Mouse (Mus musculus): ENCODE measurements around the gene Padi4. TPM values are rescaled to one million over a fixed set of nuclear protein-coding genes. Genes with fewer than 3 reads are reported as not detected.

Gene Padi4
- polyA plus RNA-seq, 1 experiment = 6.3 TPM

GRCm38 (mm10) chr4:140812191-140812590 lies 38.2 kb upstream of the Padi4 start:
- TF ChIP-seq CTCF (IDR thresholded peaks at IDR 0.05; ENCODE audit: low read depth, low read length) (no peak), POLR2A (IDR thresholded peaks at IDR 0.05; ENCODE audit: borderline replicate concordance, low read depth, low read length) (no peak)
- H3K4me3 ChIP-seq (ENCODE audit: insufficient read depth, low read length) = no peak overlapping the region
- H3K27ac ChIP-seq (ENCODE audit: insufficient read depth, low read depth, low read length) = no peak overlapping the region
- H3K4me1 ChIP-seq (ENCODE audit: control insufficient read depth, insufficient read depth, low read length) = no peaks in the 10 kb centered on the region

DNA sequence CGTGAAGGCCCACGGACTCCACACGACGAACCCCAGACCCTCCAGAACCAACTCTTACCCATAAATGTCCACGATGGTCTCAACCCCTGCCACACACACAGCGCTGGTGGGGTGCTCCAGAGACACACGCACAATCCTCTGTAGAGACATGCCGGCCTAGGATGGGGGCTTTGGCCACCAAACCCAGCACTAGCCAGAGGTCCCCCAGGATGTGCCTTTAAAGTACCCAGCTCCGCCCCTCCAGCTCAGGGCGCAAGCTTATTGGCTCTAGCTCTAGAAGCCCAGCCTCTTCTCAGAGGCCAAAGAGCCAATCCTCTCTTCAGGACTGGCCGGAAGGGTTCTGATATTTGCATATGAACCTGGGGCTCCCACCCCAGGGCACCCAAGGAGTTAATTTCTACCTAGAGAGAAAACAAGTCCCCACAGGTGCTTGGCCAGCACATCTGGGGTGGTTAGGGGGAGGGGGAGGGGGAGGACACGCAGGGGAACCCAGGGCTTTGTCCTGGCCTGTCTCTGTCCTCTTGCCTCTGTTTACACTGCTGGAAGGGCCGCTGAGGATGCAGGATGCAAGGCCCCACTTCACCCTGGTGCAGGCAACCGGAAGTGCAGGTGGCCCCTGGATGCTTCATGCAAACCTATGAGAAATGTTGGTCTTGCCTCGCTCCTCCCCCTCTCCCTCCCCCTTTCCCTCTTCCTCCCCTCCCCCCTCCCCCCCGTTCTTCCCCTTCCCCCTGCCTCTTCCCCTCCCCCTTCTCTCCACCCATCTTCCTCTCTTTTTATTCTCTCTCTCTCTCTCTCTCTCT lies 36.6 kb upstream of the Padi4 start, which contains the start of gene Padi3:
Gene Padi3, minus strand, starts transcription at position 191 of the 803 bp plus-strand sequence.
- TF ChIP-seq CTCF (IDR thresholded peaks at IDR 0.05; ENCODE audit: low read depth, low read length) = no peak
- no peak for TF ChIP-seq POLR2A (IDR thresholded peaks at IDR 0.05; ENCODE audit: borderline replicate concordance, low read depth, low read length)
- no peak within 1 kb of the TSS for H3K4me3 ChIP-seq (ENCODE audit: insufficient read depth, low read length)
- H3K4me1 ChIP-seq (ENCODE audit: control insufficient read depth, insufficient read depth, low read length) = no peaks in the 10 kb centered on the region
- no peak within 1 kb of the TSS for H3K27ac ChIP-seq (ENCODE audit: insufficient read depth, low read depth, low read length)

DNA sequence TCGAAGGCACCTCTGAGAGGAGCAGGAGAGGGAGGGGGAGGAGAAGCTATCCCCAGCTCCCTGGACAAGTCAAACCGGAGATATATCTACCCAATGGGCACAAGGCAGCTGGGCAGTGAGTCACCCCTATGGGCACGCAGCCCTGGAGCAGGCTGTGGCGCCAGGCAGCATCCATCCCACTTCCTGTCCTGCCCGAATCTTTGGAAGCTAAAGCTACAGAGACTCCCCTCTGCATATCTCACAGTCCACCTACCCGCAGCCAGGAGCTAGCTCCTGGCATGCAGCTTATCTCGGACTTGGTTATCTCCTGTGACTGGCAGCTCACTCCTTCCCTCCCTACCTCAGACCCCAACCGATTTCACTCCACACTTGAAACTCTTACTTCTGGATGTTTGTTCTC lies 35.1 kb upstream of the Padi4 start:
- Histone ChIP-seq H3K4me3 (ENCODE audit: insufficient read depth, low read length) (no peak overlapping the region), H3K4me1 (ENCODE audit: control insufficient read depth, insufficient read depth, low read length) (no peaks in the 10 kb centered on the region), H3K27ac (ENCODE audit: insufficient read depth, low read depth, low read length) (no peak overlapping the region)
- TF ChIP-seq POLR2A (IDR thresholded peaks at IDR 0.05; ENCODE audit: borderline replicate concordance, low read depth, low read length) (no peak), CTCF (IDR thresholded peaks at IDR 0.05; ENCODE audit: low read depth, low read length) (no peak)

- no peaks in the 10 kb centered on the region for H3K4me1 ChIP-seq (ENCODE audit: control insufficient read depth, insufficient read depth, low read length)
- no peak for TF ChIP-seq CTCF (IDR thresholded peaks at IDR 0.05; ENCODE audit: low read depth, low read length)
- TF ChIP-seq POLR2A (IDR thresholded peaks at IDR 0.05; ENCODE audit: borderline replicate concordance, low read depth, low read length) = no peak
- no peak overlapping the region for H3K27ac ChIP-seq (ENCODE audit: insufficient read depth, low read depth, low read length)
- H3K4me3 ChIP-seq (ENCODE audit: insufficient read depth, low read length) = no peak overlapping the region
Measured at GRCm38 (mm10) chr4:140804601-140805000, 30.6 kb upstream of the Padi4 start.

- H3K27ac ChIP-seq (ENCODE audit: insufficient read depth, low read depth, low read length) = no peak overlapping the region
- no peaks in the 10 kb centered on the region for H3K4me1 ChIP-seq (ENCODE audit: control insufficient read depth, insufficient read depth, low read length)
- TF ChIP-seq CTCF (IDR thresholded peaks at IDR 0.05; ENCODE audit: low read depth, low read length) (no peak), POLR2A (IDR thresholded peaks at IDR 0.05; ENCODE audit: borderline replicate concordance, low read depth, low read length) (no peak)
- no peak overlapping the region for H3K4me3 ChIP-seq (ENCODE audit: insufficient read depth, low read length)
Measured at GRCm38 (mm10) chr4:140801364-140801763, 27.3 kb upstream of the Padi4 start.

DNA sequence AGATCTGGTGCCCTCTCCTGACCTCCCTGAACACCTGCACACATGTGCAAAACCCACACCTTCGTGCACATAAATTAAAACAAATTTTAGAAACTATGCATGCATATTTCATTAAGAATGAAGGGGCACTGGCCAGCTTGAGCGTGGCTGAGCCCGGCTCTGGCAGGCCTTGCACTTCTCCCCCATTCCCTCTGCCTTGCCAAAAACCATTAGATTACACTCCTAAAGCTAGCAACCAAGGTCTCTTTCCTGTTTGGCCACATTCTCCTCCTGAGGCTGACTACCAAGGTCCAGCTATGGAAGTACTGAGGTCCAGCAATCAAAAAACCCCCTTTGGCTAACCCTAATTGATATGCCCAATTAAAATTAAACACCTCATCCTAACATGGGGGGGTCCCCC lies 22.8 kb upstream of the Padi4 start:
- TF ChIP-seq CTCF (IDR thresholded peaks at IDR 0.05; ENCODE audit: low read depth, low read length) (no peak), POLR2A (IDR thresholded peaks at IDR 0.05; ENCODE audit: borderline replicate concordance, low read depth, low read length) (no peak)
- Histone ChIP-seq H3K4me1 (ENCODE audit: control insufficient read depth, insufficient read depth, low read length) (no peaks in the 10 kb centered on the region), H3K4me3 (ENCODE audit: insufficient read depth, low read length) (no peak overlapping the region), H3K27ac (ENCODE audit: insufficient read depth, low read depth, low read length) (no peak overlapping the region)

DNA sequence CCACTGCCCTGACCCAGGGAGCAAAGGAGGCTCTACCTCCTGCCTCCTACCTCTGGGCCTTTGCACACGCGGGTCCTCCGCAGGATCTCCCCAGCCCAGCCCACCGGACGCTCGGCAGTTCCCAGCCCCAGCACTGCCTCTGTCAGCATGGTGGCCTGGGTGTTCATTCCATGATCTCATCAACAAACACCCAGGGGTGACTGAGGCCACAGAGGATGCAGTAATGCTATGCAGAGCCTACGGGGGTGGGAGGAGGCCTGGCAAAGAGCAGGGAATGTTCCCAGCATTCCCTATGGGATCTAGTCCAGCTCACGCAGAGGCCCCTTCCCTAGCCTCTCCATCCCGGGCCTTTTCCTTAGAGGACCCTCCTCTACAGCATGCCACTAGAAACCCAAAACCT lies 20.6 kb upstream of the Padi4 start:
- Histone ChIP-seq H3K4me1 (ENCODE audit: control insufficient read depth, insufficient read depth, low read length) (peaks cover 8% of the 10 kb centered on the region; the same call in 1 of the 2 replicates), H3K27ac (ENCODE audit: insufficient read depth, low read depth, low read length) (no peak overlapping the region), H3K4me3 (ENCODE audit: insufficient read depth, low read length) (no peak overlapping the region)
- TF ChIP-seq CTCF (IDR thresholded peaks at IDR 0.05; ENCODE audit: low read depth, low read length) (no peak), POLR2A (IDR thresholded peaks at IDR 0.05; ENCODE audit: borderline replicate concordance, low read depth, low read length) (no peak)

- H3K27ac ChIP-seq (ENCODE audit: insufficient read depth, low read depth, low read length) = no peak overlapping the region
- TF ChIP-seq CTCF (IDR thresholded peaks at IDR 0.05; ENCODE audit: low read depth, low read length) = no peak
- no peak for TF ChIP-seq POLR2A (IDR thresholded peaks at IDR 0.05; ENCODE audit: borderline replicate concordance, low read depth, low read length)
- peaks cover 10% of the 10 kb centered on the region for H3K4me1 ChIP-seq (ENCODE audit: control insufficient read depth, insufficient read depth, low read length)
- H3K4me3 ChIP-seq (ENCODE audit: insufficient read depth, low read length) = no peak overlapping the region
Measured at GRCm38 (mm10) chr4:140793795-140794194, 19.8 kb upstream of the Padi4 start.

DNA sequence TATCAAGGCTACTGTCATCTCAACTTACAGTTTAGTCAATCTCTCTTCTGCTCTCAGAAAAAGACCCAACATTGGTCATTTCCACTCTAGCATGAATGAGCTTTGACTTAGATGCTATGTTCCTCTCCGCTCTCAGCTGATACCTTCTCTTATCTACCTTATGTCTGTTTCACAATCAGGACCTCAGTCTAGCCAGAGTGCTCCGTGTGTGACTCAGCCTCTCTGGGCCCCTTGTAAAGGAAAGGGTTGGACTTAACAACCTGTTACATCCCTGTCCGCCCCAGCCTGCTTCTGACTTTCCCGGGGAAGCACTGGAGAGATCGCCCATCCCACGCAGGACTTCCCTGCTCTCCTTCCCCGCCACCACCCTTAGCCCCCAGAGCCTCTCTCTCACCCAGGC lies 18.5 kb upstream of the Padi4 start:
- no peak for TF ChIP-seq POLR2A (IDR thresholded peaks at IDR 0.05; ENCODE audit: borderline replicate concordance, low read depth, low read length)
- TF ChIP-seq CTCF (IDR thresholded peaks at IDR 0.05; ENCODE audit: low read depth, low read length) = no peak
- H3K27ac ChIP-seq (ENCODE audit: insufficient read depth, low read depth, low read length) = no peak overlapping the region

DNA sequence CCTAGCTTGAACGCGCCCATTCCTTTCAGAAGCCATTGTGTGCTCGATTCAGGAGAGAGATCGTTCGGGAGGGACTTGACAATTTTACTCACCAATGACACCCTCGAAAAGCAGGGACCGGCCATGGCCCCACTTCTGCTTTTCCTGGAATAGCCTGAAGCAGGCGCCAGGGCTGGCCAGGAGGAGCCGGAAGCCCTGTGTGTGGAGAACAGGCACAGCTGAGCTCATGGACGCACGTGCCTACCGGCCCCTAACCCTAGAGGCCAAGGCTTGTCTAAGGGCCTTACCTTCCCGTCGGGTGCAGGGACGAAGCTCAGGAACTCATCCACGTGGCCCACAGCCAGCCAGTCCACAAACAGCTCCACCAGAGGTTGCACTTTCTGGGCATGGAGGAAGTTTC lies 17.0 kb upstream of the Padi4 start:
- H3K4me3 ChIP-seq (ENCODE audit: insufficient read depth, low read length) = no peak overlapping the region
- peaks cover 26% of the 10 kb centered on the region for H3K4me1 ChIP-seq (ENCODE audit: control insufficient read depth, insufficient read depth, low read length)
- no peak overlapping the region for H3K27ac ChIP-seq (ENCODE audit: insufficient read depth, low read depth, low read length)
- TF ChIP-seq POLR2A (IDR thresholded peaks at IDR 0.05; ENCODE audit: borderline replicate concordance, low read depth, low read length) = no peak
- no peak for TF ChIP-seq CTCF (IDR thresholded peaks at IDR 0.05; ENCODE audit: low read depth, low read length)

More for the DNA sequence above, 18.5 kb upstream of the Padi4 start:
- Histone ChIP-seq H3K4me1 (ENCODE audit: control insufficient read depth, insufficient read depth, low read length) (peaks cover 21% of the 10 kb centered on the region), H3K4me3 (ENCODE audit: insufficient read depth, low read length) (no peak overlapping the region)
